Mouse (Mus musculus) heart, embryonic 12.5 days (tissue): ENCODE results near the gene Lce3d. TPM values are rescaled to one million over a fixed set of nuclear protein-coding genes. Genes with fewer than 3 reads are reported as not detected.

Source experiments
- ATAC-seq: fragments of 200-750 bp; cut with Nextera tagmentation; 2 replicates; pipeline ENCODE4 v1.8.0; 2017; ENCODE audit warnings: moderate TSS enrichment, moderate library complexity; ENCODE audit not compliant: insufficient number of reproducible peaks, low FRiP score
- H3K27ac ChIP-seq: fragments of 300-500 bp; sonication (generic); 2 replicates; pipeline ENCODE4 v1.5.1; 2016; ENCODE audit warnings: mild to moderate bottlenecking, moderate library complexity; ENCODE audit not compliant: poor library complexity, severe bottlenecking
- H3K27me3 ChIP-seq: fragments of 300-500 bp; sonication (generic); replicated peaks from 2 replicates; pipeline ENCODE4 v1.6.1; 2016; ENCODE audit warnings: mild to moderate bottlenecking, moderate library complexity
- H3K36me3 ChIP-seq: fragments of 300-500 bp; sonication (generic); 2 replicates; pipeline ENCODE4 v1.6.1; 2016; ENCODE audit warnings: mild to moderate bottlenecking, moderate library complexity
- H3K4me1 ChIP-seq: fragments of 300-500 bp; sonication (generic); replicated peaks from 2 replicates; pipeline ENCODE4 v1.6.1; 2016; ENCODE audit warnings: mild to moderate bottlenecking
- H3K4me2 ChIP-seq: fragments of 300-500 bp; sonication (generic); 2 replicates; pipeline ENCODE4 v1.6.1; 2016; ENCODE audit warnings: mild to moderate bottlenecking, moderate library complexity
- H3K4me3 ChIP-seq: fragments of 300-500 bp; sonication (generic); 2 replicates; pipeline ENCODE4 v1.5.1; 2016; ENCODE audit warnings: mild to moderate bottlenecking
- H3K9ac ChIP-seq: fragments of 300-500 bp; sonication (generic); 2 replicates; pipeline ENCODE4 v1.6.1; 2016; ENCODE audit warnings: mild to moderate bottlenecking, moderate library complexity
- H3K9me3 ChIP-seq: fragments of 300-500 bp; sonication (generic); replicated peaks from 2 replicates; pipeline ENCODE4 v1.6.1; 2016; ENCODE audit warnings: mild to moderate bottlenecking, moderate library complexity
- WGBS: fragments of 180-500 bp; shearing (Covaris S2); methylation state at CpG from one replicate; pipeline ENCODE4 v1.1.7; 2016; 5-methylcytosine and 5-hydroxymethylcytosine counted together
- polyA plus RNA-seq: library from polyadenylated mRNA; unstranded; fragments of >200 nt; fragmentation: Nextera tagmentation; extraction: Ambion mirVana; gene quantifications from 2 replicates; pipeline ENCODE4 v1.2.1, GENCODE M21; 2016

Lce3d gene
- not detected in 2 replicates for polyA plus RNA-seq

GRCm38 (mm10) chr3:92957090-92957489 lies at the start of gene Lce3d:
Gene Lce3d (plus strand): TSS chr3:92957390.
- 90% methylated on average over 1 of the region's 1 CpGs for WGBS
- H3K4me2 ChIP-seq: no peak within 1 kb of the TSS
- ATAC-seq: no peak
- H3K9me3 ChIP-seq: no peaks in the 10 kb centered on the region
- no peak within 1 kb of the TSS for H3K9ac ChIP-seq
- H3K36me3 ChIP-seq: no peaks in the 10 kb centered on the region
- no peak within 1 kb of the TSS for H3K4me3 ChIP-seq
- no peak within 1 kb of the TSS for H3K27ac ChIP-seq
- no peaks in the 10 kb centered on the region for H3K27me3 ChIP-seq
- H3K4me1 ChIP-seq: no peaks in the 10 kb centered on the region

DNA sequence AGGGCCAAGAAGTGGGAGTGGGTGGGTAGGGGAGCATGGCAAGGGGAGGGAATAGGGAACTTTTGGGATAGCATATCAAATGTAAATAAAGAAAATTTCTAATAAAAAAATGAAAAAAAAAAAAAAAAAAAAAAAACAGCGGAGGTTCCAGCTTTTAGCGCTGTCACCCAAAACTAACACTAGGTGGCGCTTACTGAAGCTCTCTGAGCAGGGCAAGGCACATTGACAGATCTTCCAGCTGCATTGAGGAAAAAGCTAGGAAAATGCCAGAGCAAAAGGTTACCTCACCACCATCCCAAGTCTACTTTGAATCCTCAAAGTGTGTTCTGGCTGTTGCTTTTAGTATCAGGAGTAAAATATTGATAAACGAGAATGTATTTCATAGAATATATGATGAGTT lies 49.6 kb upstream of the Lce3d start:
- no peak for ATAC-seq
- Histone ChIP-seq H3K9ac (no peak overlapping the region), H3K9me3 (no peaks in the 10 kb centered on the region), H3K4me3 (no peak overlapping the region), H3K27me3 (no peaks in the 10 kb centered on the region), H3K36me3 (no peaks in the 10 kb centered on the region), H3K4me2 (no peak overlapping the region), H3K4me1 (no peaks in the 10 kb centered on the region), H3K27ac (no peak overlapping the region)
- 21% methylated on average over 4 of the region's 4 CpGs for WGBS

DNA sequence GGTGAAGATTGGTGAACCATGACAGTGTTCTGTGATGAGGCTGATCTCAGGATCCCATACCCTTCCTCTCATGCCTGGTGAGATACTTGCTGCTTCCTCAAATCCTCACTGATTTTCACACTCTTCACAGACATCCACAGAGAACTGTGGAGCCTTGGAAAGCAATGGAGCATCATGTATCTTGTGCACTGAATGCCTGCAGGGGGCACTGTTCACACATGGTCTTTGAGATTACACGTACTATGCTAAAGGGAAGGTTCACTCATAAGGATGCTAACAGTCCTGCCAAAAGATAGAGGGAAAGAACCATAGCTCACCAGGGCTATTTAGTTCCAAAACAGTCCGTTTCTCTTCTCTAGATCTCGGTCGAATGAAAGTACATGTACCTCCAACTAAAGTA lies 36.8 kb upstream of the Lce3d start:
- Histone ChIP-seq H3K36me3 (no peaks in the 10 kb centered on the region), H3K9me3 (no peaks in the 10 kb centered on the region), H3K4me2 (no peak overlapping the region), H3K27me3 (no peaks in the 10 kb centered on the region), H3K4me1 (no peaks in the 10 kb centered on the region), H3K4me3 (no peak overlapping the region), H3K9ac (no peak overlapping the region), H3K27ac (no peak overlapping the region)
- 49% methylated on average over 4 of the region's 4 CpGs for WGBS
- ATAC-seq: no peak

GRCm38 (mm10) chr3:92926130-92926529 lies 31.1 kb upstream of the Lce3d start, which contains the start of gene Lce3a:
Gene Lce3a (minus strand): TSS chr3:92926230.
- Histone ChIP-seq H3K27me3 (no peaks in the 10 kb centered on the region), H3K4me2 (no peak within 1 kb of the TSS), H3K9ac (no peak within 1 kb of the TSS), H3K4me1 (no peaks in the 10 kb centered on the region), H3K4me3 (no peak within 1 kb of the TSS), H3K9me3 (no peaks in the 10 kb centered on the region), H3K36me3 (no peaks in the 10 kb centered on the region), H3K27ac (no peak within 1 kb of the TSS)
- WGBS: 60% methylated on average over 2 of the region's 2 CpGs
- no peak for ATAC-seq

GRCm38 (mm10) chr3:92932679-92933078 lies 24.5 kb upstream of the Lce3d start, which contains the start of gene Lce3b:
Gene Lce3b (plus strand): TSS chr3:92932979.
- Histone ChIP-seq H3K4me2 (no peak within 1 kb of the TSS), H3K27ac (no peak within 1 kb of the TSS), H3K4me1 (no peaks in the 10 kb centered on the region), H3K9me3 (no peaks in the 10 kb centered on the region), H3K9ac (no peak within 1 kb of the TSS), H3K27me3 (no peaks in the 10 kb centered on the region), H3K4me3 (no peak within 1 kb of the TSS), H3K36me3 (no peaks in the 10 kb centered on the region)
- ATAC-seq: no peak
- 56% methylated on average over 2 of the region's 2 CpGs for WGBS

GRCm38 (mm10) chr3:92944186-92944585 lies 13.0 kb upstream of the Lce3d start, which contains the start of gene Lce3c:
Gene Lce3c (plus strand): TSS chr3:92944486.
- 71% methylated on average over 1 of the region's 1 CpGs for WGBS

GRCm38 (mm10) chr3:92966761-92967160 lies 9.6 kb downstream of the Lce3d start, which contains the start of gene Lce3e:
Gene Lce3e (plus strand): TSS chr3:92967061.
- H3K4me3 ChIP-seq: no peak within 1 kb of the TSS
- H3K27me3 ChIP-seq: no peaks in the 10 kb centered on the region
- no peak within 1 kb of the TSS for H3K4me2 ChIP-seq
- H3K4me1 ChIP-seq: no peaks in the 10 kb centered on the region
- no peak within 1 kb of the TSS for H3K27ac ChIP-seq
- 79% methylated on average over 2 of the region's 2 CpGs for WGBS
- 0 out of 2 replicates have a peak, but pooled peaks cover 3% of the 10 kb centered on the region for H3K9me3 ChIP-seq
- no peak within 1 kb of the TSS for H3K9ac ChIP-seq
- ATAC-seq: no peak
- no peaks in the 10 kb centered on the region for H3K36me3 ChIP-seq

More at GRCm38 (mm10) chr3:92944186-92944585, 13.0 kb upstream of the Lce3d start, which contains the start of gene Lce3c:
- Histone ChIP-seq H3K9ac (no peak within 1 kb of the TSS), H3K36me3 (no peaks in the 10 kb centered on the region), H3K4me1 (no peaks in the 10 kb centered on the region), H3K9me3 (no peaks in the 10 kb centered on the region), H3K4me2 (no peak within 1 kb of the TSS), H3K27me3 (no peaks in the 10 kb centered on the region), H3K27ac (no peak within 1 kb of the TSS), H3K4me3 (no peak within 1 kb of the TSS)
- no peak for ATAC-seq

GRCm38 (mm10) chr3:92978484-92978883 lies 21.3 kb downstream of the Lce3d start:
- ATAC-seq: no peak
- 62% methylated on average over 2 of the region's 2 CpGs for WGBS

DNA sequence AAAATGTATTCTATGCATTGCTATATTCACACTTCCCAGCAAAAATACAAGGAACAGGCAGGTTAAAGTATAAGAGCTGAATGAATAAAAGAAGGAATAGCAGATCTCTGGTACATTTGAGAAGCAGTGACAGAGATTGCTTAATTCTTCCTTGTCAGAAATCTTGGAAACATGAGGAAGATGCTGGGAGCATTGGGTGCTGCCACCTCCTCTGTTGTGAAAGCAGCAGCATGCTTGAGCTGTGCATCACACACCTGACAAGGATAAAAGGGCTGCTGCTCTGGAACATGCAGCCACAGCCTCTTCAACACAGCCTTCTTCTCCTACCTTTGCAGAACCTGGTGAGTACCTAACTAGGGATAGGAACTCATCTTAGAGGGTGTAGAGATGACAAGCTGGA lies 34.7 kb downstream of the Lce3d start, which contains the start of gene Lce3f:
TSS of gene Lce3f (plus strand) at position 301 of the 400 bp plus-strand sequence.
- no peak for ATAC-seq

More at GRCm38 (mm10) chr3:92978484-92978883, 21.3 kb downstream of the Lce3d start:
- no peak overlapping the region for H3K4me3 ChIP-seq
- no peaks in the 10 kb centered on the region for H3K9me3 ChIP-seq
- no peaks in the 10 kb centered on the region for H3K4me1 ChIP-seq
- H3K27me3 ChIP-seq: no peaks in the 10 kb centered on the region
- H3K36me3 ChIP-seq: no peaks in the 10 kb centered on the region
- no peak overlapping the region for H3K27ac ChIP-seq
- H3K4me2 ChIP-seq: no peak overlapping the region
- H3K9ac ChIP-seq: no peak overlapping the region

DNA sequence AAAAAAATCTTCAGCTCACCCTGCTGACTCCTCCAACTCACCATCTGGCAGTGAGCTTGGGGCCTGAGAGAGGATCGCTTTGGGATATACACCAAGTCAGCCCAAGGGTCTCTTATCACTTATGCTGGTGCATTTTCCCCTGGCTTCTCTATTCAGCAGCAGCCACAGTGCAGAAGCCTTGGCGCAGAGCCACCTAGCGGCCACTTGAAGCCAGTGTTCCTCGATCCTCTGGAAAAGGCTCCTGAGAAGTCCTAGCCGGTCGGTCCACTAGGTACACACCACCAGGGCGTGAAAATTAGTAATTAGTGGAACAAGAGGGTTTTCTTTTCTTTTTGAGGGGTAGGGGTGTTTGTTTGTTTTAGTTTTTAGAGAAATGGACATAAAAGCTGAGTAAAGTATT lies 41.5 kb downstream of the Lce3d start:
- ATAC-seq: no peak; the same call in 1 of the 2 replicates
- Histone ChIP-seq H3K9me3 (no peaks in the 10 kb centered on the region), H3K4me3 (no peak overlapping the region), H3K4me2 (no peak overlapping the region), H3K36me3 (no peaks in the 10 kb centered on the region), H3K4me1 (no peaks in the 10 kb centered on the region), H3K27ac (no peak overlapping the region), H3K9ac (no peak overlapping the region), H3K27me3 (no peaks in the 10 kb centered on the region; the same call in 1 of the 2 replicates)
- 6% methylated on average over 7 of the region's 7 CpGs for WGBS

More for the DNA sequence above, 34.7 kb downstream of the Lce3d start, which contains the start of gene Lce3f:
- H3K9ac ChIP-seq: no peak within 1 kb of the TSS
- no peak within 1 kb of the TSS for H3K27ac ChIP-seq
- H3K9me3 ChIP-seq: no peaks in the 10 kb centered on the region
- H3K4me2 ChIP-seq: no peak within 1 kb of the TSS
- H3K27me3 ChIP-seq: no peaks in the 10 kb centered on the region
- no peaks in the 10 kb centered on the region for H3K36me3 ChIP-seq
- H3K4me1 ChIP-seq: no peaks in the 10 kb centered on the region
- no peak within 1 kb of the TSS for H3K4me3 ChIP-seq

- no peak overlapping the region for H3K9ac ChIP-seq
- H3K27ac ChIP-seq: no peak overlapping the region
- no peaks in the 10 kb centered on the region for H3K9me3 ChIP-seq
- no peak for ATAC-seq
- 52% methylated on average over 3 of the region's 3 CpGs for WGBS
- H3K4me1 ChIP-seq: no peaks in the 10 kb centered on the region
- H3K4me3 ChIP-seq: no peak overlapping the region
- no peak overlapping the region for H3K4me2 ChIP-seq
- H3K36me3 ChIP-seq: no peaks in the 10 kb centered on the region
- H3K27me3 ChIP-seq: no peaks in the 10 kb centered on the region; the same call in 1 of the 2 replicates
These were observed 43.4 kb downstream of the Lce3d start for GRCm38 (mm10) chr3:93000621-93001020.

DNA sequence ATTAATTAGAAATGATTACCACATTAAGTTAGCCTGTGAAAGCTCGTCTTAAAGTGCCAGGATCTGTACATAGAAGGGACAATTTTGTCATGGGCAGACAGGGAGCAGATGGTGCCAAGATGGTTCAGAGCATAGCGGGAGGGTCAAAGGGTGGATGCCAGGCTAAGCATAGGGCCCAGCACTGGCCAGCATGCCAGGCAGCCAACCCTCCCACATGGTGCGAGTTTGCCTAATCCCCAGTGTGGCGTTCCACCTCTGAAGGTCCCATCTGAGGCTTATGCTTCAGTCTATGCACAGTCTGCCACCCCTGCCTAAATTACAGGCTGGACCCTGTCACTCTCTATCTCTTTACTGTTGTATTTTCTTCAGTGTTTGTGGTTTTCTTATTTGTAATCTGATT lies 45.7 kb downstream of the Lce3d start:
- Histone ChIP-seq H3K9ac (no peak overlapping the region), H3K4me3 (no peak overlapping the region), H3K36me3 (no peaks in the 10 kb centered on the region), H3K27me3 (no peaks in the 10 kb centered on the region; the same call in 1 of the 2 replicates), H3K4me1 (no peaks in the 10 kb centered on the region), H3K4me2 (no peak overlapping the region), H3K27ac (no peak overlapping the region), H3K9me3 (no peaks in the 10 kb centered on the region)
- 72% methylated on average over 4 of the region's 4 CpGs for WGBS
- ATAC-seq: no peak
